9 mouse cellular contexts compared by ENCODE assay signal in genomic region chr8:123110649-123111048, GRCm38 (mm10). TPM values are rescaled to one million over a fixed set of nuclear protein-coding genes. Genes with fewer than 3 reads are reported as not detected.
DNase-seq lines count a peak whose midpoint lies in the region; ATAC-seq and TF ChIP-seq lines count a peak whose summit lies in the region.
"Had no signal": no experiment of that assay in that cellular context is flagged by ENCODE, and none has a peak within 500 bp of the region (broad histone marks: within the 10 kb centered on the region; RNA-seq: fewer than 3 reads in every experiment).

No protein-coding gene starts in this region.

- peak in 1 of 2 experiments; percentile 34 for DNase-seq in cerebellum, adult 2 months
- DNase-seq in cerebellum, adult 9-10 months: no peak
- peak; percentile 38 for DNase-seq in right cerebral cortex, postnatal 4 days
- DNase-seq in right cerebral cortex, postnatal 25 days: no peak
- DNase-seq in kidney, postnatal 25 days: peak; percentile 44 to 61
- DNase-seq in thymus, postnatal 14 days: peak; percentile 63

- no peak for TF ChIP-seq POLR2A in cerebellum, adult 2 months (IDR thresholded peaks at IDR 0.05; ENCODE audit: borderline replicate concordance, insufficient read depth, low read length)

- H3K4me1 ChIP-seq in cerebellum, adult 2 months (ENCODE audit: control insufficient read depth, insufficient read depth, low read length): no peaks in the 10 kb centered on the region

- ATAC-seq in erythroblast, adult 5-6 weeks (replicated peaks; ENCODE audit: low FRiP score, poor library complexity, severe bottlenecking): peak; percentile 88
- peak; percentile 63 for ATAC-seq in megakaryocyte-erythroid progenitor cell, adult 5-6 weeks (replicated peaks; ENCODE audit: low FRiP score, low TSS enrichment, poor library complexity, severe bottlenecking)

- WGBS in cerebellum, adult 2 months: 11% methylated on average over 4 of the region's 4 CpGs

- no peak overlapping the region for H3K4me3 ChIP-seq in cerebellum, adult 2 months (replicated peaks; ENCODE audit: insufficient read depth, low read depth, low read length)

- H3K27me3 ChIP-seq in cerebellum, adult 2 months (ENCODE audit: control insufficient read depth, insufficient read depth, low read length): no peaks in the 10 kb centered on the region

- H3K27ac ChIP-seq in cerebellum, adult 2 months (ENCODE audit: insufficient read depth, low read length): no peak overlapping the region
- H3K27ac ChIP-seq: macrophage had no signal

- TF ChIP-seq CTCF in cerebellum, adult 2 months (IDR thresholded peaks at IDR 0.05; ENCODE audit: borderline replicate concordance, insufficient read depth, low read depth, low read length): peak; percentile 69

RNA-seq across cellular contexts. Expression of gene Cpne7, which starts 6.5 kb away (rescaled TPM):
- polyA plus RNA-seq in cerebellum, adult 2 months (2012; rRNA removed): 6.2 and 7.1 TPM in 2 replicates
- total RNA-seq in erythroblast, adult 5-6 weeks (2015; ENCODE audit: low replicate concordance): not detected in 2 replicates
- not detected in 2 replicates for total RNA-seq in erythroblast, adult 5-6 weeks (2017; ENCODE audit: low replicate concordance)
- 1.5 and 2.3 TPM in 2 replicates for total RNA-seq in megakaryocyte-erythroid progenitor cell, adult 5-6 weeks (2014; fragmentation: Nextera tagmentation)
- 1.0 and 1.2 TPM in 2 replicates for total RNA-seq in megakaryocyte-erythroid progenitor cell, adult 5-6 weeks (2017)
- polyA plus RNA-seq: macrophage had no signal

RNA-seq across cellular contexts. Expression of gene Rpl13, which starts 8.5 kb away (rescaled TPM):
- polyA plus RNA-seq in cerebellum, adult 2 months (2012; rRNA removed): 829 and 864 TPM in 2 replicates
- 279 and 298 TPM in 2 replicates for total RNA-seq in erythroblast, adult 5-6 weeks (2015; ENCODE audit: low replicate concordance)
- 472 and 492 TPM in 2 replicates for total RNA-seq in erythroblast, adult 5-6 weeks (2017; ENCODE audit: low replicate concordance)
- 2,414 and 2,637 TPM in 2 replicates for total RNA-seq in megakaryocyte-erythroid progenitor cell, adult 5-6 weeks (2014; fragmentation: Nextera tagmentation)
- 3,345 and 3,531 TPM in 2 replicates for total RNA-seq in megakaryocyte-erythroid progenitor cell, adult 5-6 weeks (2017)

RNA-seq across cellular contexts. Expression of gene Sult5a1, which starts 47.5 kb away (rescaled TPM):
- 0.39 and 0.60 TPM in 2 replicates for polyA plus RNA-seq in cerebellum, adult 2 months (2012; rRNA removed)
- not detected in 2 replicates for total RNA-seq in erythroblast, adult 5-6 weeks (2015; ENCODE audit: low replicate concordance)
- total RNA-seq in erythroblast, adult 5-6 weeks (2017; ENCODE audit: low replicate concordance): not detected in 2 replicates
- total RNA-seq in megakaryocyte-erythroid progenitor cell, adult 5-6 weeks (2014; fragmentation: Nextera tagmentation): not detected in 2 replicates
- total RNA-seq in megakaryocyte-erythroid progenitor cell, adult 5-6 weeks (2017): not detected in 2 replicates
- polyA plus RNA-seq: macrophage had no signal

RNA-seq across cellular contexts. Expression of gene Spg7, which starts 47.9 kb away (rescaled TPM):
- 103 and 104 TPM in 2 replicates for polyA plus RNA-seq in cerebellum, adult 2 months (2012; rRNA removed)
- 10.6 and 14.4 TPM in 2 replicates for total RNA-seq in erythroblast, adult 5-6 weeks (2015; ENCODE audit: low replicate concordance)
- total RNA-seq in erythroblast, adult 5-6 weeks (2017; ENCODE audit: low replicate concordance): 15.2 and 37.6 TPM in 2 replicates
- 89.0 and 94.3 TPM in 2 replicates for total RNA-seq in megakaryocyte-erythroid progenitor cell, adult 5-6 weeks (2014; fragmentation: Nextera tagmentation)
- total RNA-seq in megakaryocyte-erythroid progenitor cell, adult 5-6 weeks (2017): 60.1 and 68.2 TPM in 2 replicates

Comparison
In these comparisons a context has a peak if more than half of its experiments do, and no peak if none do; other contexts are left out.
1. DNase-seq: peak in right cerebral cortex, postnatal 4 days (single experiment), kidney, postnatal 25 days (2 of 2) and thymus, postnatal 14 days (single experiment); none in cerebellum, adult 9-10 months (single experiment) and right cerebral cortex, postnatal 25 days (single experiment).
2. RNA of gene Rpl13, which starts 8.5 kb away (total RNA-seq): 2,414 to 3,531 TPM in megakaryocyte-erythroid progenitor cell, adult 5-6 weeks; 279 to 492 TPM in erythroblast, adult 5-6 weeks; every median in the first group is over 4 times any median in the second.